8 mouse cellular contexts compared by ENCODE assay signal in the genomic region with DNA sequence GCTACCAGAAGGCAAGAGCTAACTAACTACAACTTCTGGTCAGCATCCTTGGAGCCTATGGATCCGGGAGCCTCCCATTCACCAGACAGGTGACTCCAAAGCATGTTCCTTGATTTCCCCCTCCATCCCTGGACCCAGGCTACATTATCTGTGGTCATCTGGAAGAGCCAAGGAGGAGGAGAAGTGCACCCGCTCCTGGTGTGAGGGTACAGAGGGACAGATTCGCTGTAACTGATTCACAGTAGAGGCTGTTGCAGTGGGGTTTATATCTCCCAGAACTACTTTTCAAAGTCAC. TPM values are rescaled to one million over a fixed set of nuclear protein-coding genes. Genes with fewer than 3 reads are reported as not detected.
A peak's percentile ranks its signal among the peaks of the same experiment; 100 is the strongest.
DNase-seq lines count a peak whose midpoint lies in the region; ATAC-seq and TF ChIP-seq lines count a peak whose summit lies in the region.

No protein-coding gene starts in this region.

- H3K4me3 ChIP-seq in lung, embryonic 14.5 days (ENCODE audit: low read depth, low read length): peak overlapping the region; percentile 94
- peak overlapping the region; percentile 99 for H3K4me3 ChIP-seq in erythroblast, embryonic 14.5 days (replicated peaks)
- peak overlapping the region; percentile 86 for H3K4me3 ChIP-seq in limb, embryonic 13.5 days
- peak overlapping the region; percentile 79 for H3K4me3 ChIP-seq in neural tube, embryonic 15.5 days (replicated peaks)

- no peaks in the 10 kb centered on the region for H3K27me3 ChIP-seq in lung, embryonic 14.5 days (ENCODE audit: insufficient read depth, low read length)
- no peaks in the 10 kb centered on the region for H3K27me3 ChIP-seq in erythroblast, embryonic 14.5 days (ENCODE audit: control insufficient read depth)
- peaks cover 7% of the 10 kb centered on the region; the same call in 1 of the 2 replicates for H3K27me3 ChIP-seq in limb, embryonic 13.5 days
- no peaks in the 10 kb centered on the region for H3K27me3 ChIP-seq in neural tube, embryonic 15.5 days (replicated peaks)

- 0% methylated on average over 3 of the region's 3 CpGs for WGBS in lung, embryonic 14.5 days
- under 1% methylated on average over 3 of the region's 3 CpGs for WGBS in limb, embryonic 13.5 days
- WGBS in neural tube, embryonic 15.5 days: 0% methylated on average over 3 of the region's 3 CpGs

- H3K4me2 ChIP-seq in lung, embryonic 14.5 days: peak overlapping the region; percentile 95
- peak overlapping the region; percentile 99 for H3K4me2 ChIP-seq in limb, embryonic 13.5 days (replicated peaks)
- peak overlapping the region; percentile 94 for H3K4me2 ChIP-seq in neural tube, embryonic 15.5 days

- no peak for TF ChIP-seq CTCF in lung, embryonic 14.5 days (IDR thresholded peaks at IDR 0.05; ENCODE audit: low read depth)

- DNase-seq in lung, embryonic 14.5 days: no peak
- DNase-seq in lung, postnatal 14 days: no peak
- DNase-seq in yolk sac, embryonic 10.5 days (ENCODE audit: low spot score): no peak
- no peak for DNase-seq in cerebellum, adult 8-10 months
- no peak for DNase-seq in Muller cell, postnatal 12 days (ENCODE audit: inconsistent ontology term)

- H3K27ac ChIP-seq in lung, embryonic 14.5 days (ENCODE audit: low read depth): peak overlapping the region; percentile 84
- peak overlapping the region; percentile 44; the same call in 1 of the 2 replicates for H3K27ac ChIP-seq in limb, embryonic 13.5 days
- H3K27ac ChIP-seq in neural tube, embryonic 15.5 days (replicated peaks): peak overlapping the region; percentile 90

- H3K4me1 ChIP-seq in lung, embryonic 14.5 days (ENCODE audit: insufficient read depth): peaks cover 4% of the 10 kb centered on the region; the same call in 1 of the 2 replicates
- peaks cover 67% of the 10 kb centered on the region for H3K4me1 ChIP-seq in erythroblast, embryonic 14.5 days (ENCODE audit: control insufficient read depth)
- H3K4me1 ChIP-seq in limb, embryonic 13.5 days: peaks cover 18% of the 10 kb centered on the region
- peaks cover 34% of the 10 kb centered on the region for H3K4me1 ChIP-seq in neural tube, embryonic 15.5 days

- ATAC-seq in lung, embryonic 14.5 days (ENCODE audit: insufficient read depth): peak; percentile 26; the same call in 1 of the 2 replicates
- peak; percentile 4; the same call in 1 of the 2 replicates for ATAC-seq in limb, embryonic 13.5 days (ENCODE audit: low FRiP score, low read depth)
- peak; percentile 26 for ATAC-seq in neural tube, embryonic 15.5 days (ENCODE audit: low FRiP score)

- H3K9ac ChIP-seq in lung, embryonic 14.5 days: peak overlapping the region; percentile 94
- peak overlapping the region; percentile 94 for H3K9ac ChIP-seq in limb, embryonic 13.5 days
- peak overlapping the region; percentile 95 for H3K9ac ChIP-seq in neural tube, embryonic 15.5 days (replicated peaks)

- H3K36me3 ChIP-seq in lung, embryonic 14.5 days (ENCODE audit: insufficient read depth): peaks cover 6% of the 10 kb centered on the region; the same call in 1 of the 2 replicates
- H3K36me3 ChIP-seq in erythroblast, embryonic 14.5 days (ENCODE audit: control insufficient read depth): peaks cover 65% of the 10 kb centered on the region
- peaks cover 15% of the 10 kb centered on the region for H3K36me3 ChIP-seq in limb, embryonic 13.5 days
- H3K36me3 ChIP-seq in neural tube, embryonic 15.5 days: peaks cover 7% of the 10 kb centered on the region

- H3K9me3 ChIP-seq in lung, embryonic 14.5 days (ENCODE audit: low read depth, low read length): no peaks in the 10 kb centered on the region
- no peaks in the 10 kb centered on the region for H3K9me3 ChIP-seq in erythroblast, embryonic 14.5 days (ENCODE audit: control insufficient read depth, low read length)
- no peaks in the 10 kb centered on the region for H3K9me3 ChIP-seq in limb, embryonic 13.5 days
- H3K9me3 ChIP-seq in neural tube, embryonic 15.5 days (replicated peaks): no peaks in the 10 kb centered on the region

RNA-seq across cellular contexts. Expression of gene Gm29427, which starts 0.6 kb away (rescaled TPM):
- polyA plus RNA-seq in lung, embryonic 14.5 days (2014; fragmentation: Nextera tagmentation; extraction: Ambion mirVana): not detected in 2 replicates
- polyA plus RNA-seq in erythroblast, embryonic 14.5 days (2012): not detected in 2 replicates
- not detected in 2 replicates for polyA plus RNA-seq in limb, embryonic 13.5 days (2015; fragmentation: Nextera tagmentation; extraction: Ambion mirVana)
- polyA plus RNA-seq in neural tube, embryonic 15.5 days (2015; fragmentation: Nextera tagmentation; extraction: Ambion mirVana): not detected in 2 replicates

RNA-seq across cellular contexts. Expression of gene Yod1, which starts 1.0 kb away (rescaled TPM):
- polyA plus RNA-seq in lung, embryonic 14.5 days (2014; fragmentation: Nextera tagmentation; extraction: Ambion mirVana): 11.7 and 11.8 TPM in 2 replicates
- 0.54 and 0.58 TPM in 2 replicates for polyA plus RNA-seq in erythroblast, embryonic 14.5 days (2012)
- polyA plus RNA-seq in limb, embryonic 13.5 days (2015; fragmentation: Nextera tagmentation; extraction: Ambion mirVana): 12.4 and 12.5 TPM in 2 replicates
- 15.6 and 15.8 TPM in 2 replicates for polyA plus RNA-seq in neural tube, embryonic 15.5 days (2015; fragmentation: Nextera tagmentation; extraction: Ambion mirVana)

RNA-seq across cellular contexts. Expression of gene Pfkfb2, which starts 12.9 kb away (rescaled TPM):
- polyA plus RNA-seq in lung, embryonic 14.5 days (2014; fragmentation: Nextera tagmentation; extraction: Ambion mirVana): 6.5 and 7.2 TPM in 2 replicates
- 0.28 and 0.32 TPM in 2 replicates for polyA plus RNA-seq in erythroblast, embryonic 14.5 days (2012)
- polyA plus RNA-seq in limb, embryonic 13.5 days (2015; fragmentation: Nextera tagmentation; extraction: Ambion mirVana): 8.7 and 9.4 TPM in 2 replicates
- polyA plus RNA-seq in neural tube, embryonic 15.5 days (2015; fragmentation: Nextera tagmentation; extraction: Ambion mirVana): 18.1 and 19.7 TPM in 2 replicates

RNA-seq across cellular contexts. Expression of gene AA986860, which starts 15.6 kb away (rescaled TPM):
- 7.8 TPM in 2 replicates for polyA plus RNA-seq in lung, embryonic 14.5 days (2014; fragmentation: Nextera tagmentation; extraction: Ambion mirVana)
- 5.3 and 6.5 TPM in 2 replicates for polyA plus RNA-seq in erythroblast, embryonic 14.5 days (2012)
- 1.2 and 1.3 TPM in 2 replicates for polyA plus RNA-seq in limb, embryonic 13.5 days (2015; fragmentation: Nextera tagmentation; extraction: Ambion mirVana)
- polyA plus RNA-seq in neural tube, embryonic 15.5 days (2015; fragmentation: Nextera tagmentation; extraction: Ambion mirVana): 0.82 and 5.5 TPM in 2 replicates

RNA-seq across cellular contexts. Expression of gene C4bp, which starts 54.7 kb away (rescaled TPM):
- polyA plus RNA-seq in lung, embryonic 14.5 days (2014; fragmentation: Nextera tagmentation; extraction: Ambion mirVana): not detected in 2 replicates
- not detected in 2 replicates for polyA plus RNA-seq in erythroblast, embryonic 14.5 days (2012)
- not detected in 2 replicates for polyA plus RNA-seq in limb, embryonic 13.5 days (2015; fragmentation: Nextera tagmentation; extraction: Ambion mirVana)
- polyA plus RNA-seq in neural tube, embryonic 15.5 days (2015; fragmentation: Nextera tagmentation; extraction: Ambion mirVana): 0.55 TPM in 1 of 2 replicates, not detected in the other
